Mouse (Mus musculus): Measurements from ENCODE around the gene 1110032A03Rik. TPM values are rescaled to one million over a fixed set of nuclear protein-coding genes. Genes with fewer than 3 reads are reported as not detected.

1110032A03Rik gene
- total and polyA plus RNA-seq, 2 experiments from 2014 or later = 45.9 to 65.0 TPM

DNA sequence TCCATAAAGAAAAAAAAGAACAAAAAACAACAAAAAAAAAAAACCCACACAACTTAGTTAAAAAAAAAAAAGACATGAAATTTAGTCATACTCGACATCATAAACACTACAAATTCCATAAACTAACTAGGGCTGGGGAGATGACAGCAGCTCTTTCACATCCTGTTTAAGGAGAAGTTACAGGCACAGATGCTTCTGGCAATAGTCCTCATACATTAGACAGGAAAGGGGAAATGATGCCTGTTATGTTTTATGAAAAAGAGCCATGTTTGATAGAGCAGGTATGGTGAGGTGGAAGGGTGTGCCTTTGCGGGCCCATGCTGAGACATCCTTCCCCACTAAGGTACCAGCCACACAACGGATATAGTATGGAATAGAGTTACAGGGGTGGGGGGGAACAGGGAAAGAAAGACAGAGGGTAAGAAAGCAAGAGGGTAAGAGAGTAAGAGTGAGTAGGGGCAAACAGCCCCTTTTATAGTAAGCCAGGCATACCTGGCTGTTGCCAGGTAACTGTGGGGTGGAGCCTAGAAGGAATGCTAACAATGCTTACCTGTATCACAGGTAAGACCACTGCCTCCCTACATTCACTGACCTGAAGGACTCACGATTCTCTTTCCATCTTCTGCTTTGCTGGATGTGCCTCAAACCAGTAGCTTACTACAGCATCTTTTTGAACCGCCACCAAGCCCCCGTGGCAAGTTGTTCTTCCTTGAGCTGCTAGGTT, 13.6 kb downstream of the 1110032A03Rik start:
- Histone ChIP-seq H3K4me3 (ENCODE audit: low read depth, low read length) (no peak overlapping the region), H3K27me3 (ENCODE audit: insufficient read depth, low read length) (no peaks in the 10 kb centered on the region), H3K4me2 (ENCODE audit: low read depth) (no peak overlapping the region), H3K9ac (no peak overlapping the region), H3K27ac (ENCODE audit: low read depth, low read length) (no peak overlapping the region), H3K4me1 (ENCODE audit: insufficient read depth) (0 out of 2 replicates have a peak, but pooled peaks cover under 1% of the 10 kb centered on the region), H3K9me3 (ENCODE audit: low read length) (no peaks in the 10 kb centered on the region), H3K36me3 (ENCODE audit: insufficient read depth) (peaks cover 3% of the 10 kb centered on the region; the same call in 1 of the 2 replicates)
- no peak for TF ChIP-seq CTCF (IDR thresholded peaks at IDR 0.05; ENCODE audit: low read depth)
- WGBS = 65% methylated on average over 6 of the region's 6 CpGs
- DNase-seq (no peak), ATAC-seq (no peak)

DNA sequence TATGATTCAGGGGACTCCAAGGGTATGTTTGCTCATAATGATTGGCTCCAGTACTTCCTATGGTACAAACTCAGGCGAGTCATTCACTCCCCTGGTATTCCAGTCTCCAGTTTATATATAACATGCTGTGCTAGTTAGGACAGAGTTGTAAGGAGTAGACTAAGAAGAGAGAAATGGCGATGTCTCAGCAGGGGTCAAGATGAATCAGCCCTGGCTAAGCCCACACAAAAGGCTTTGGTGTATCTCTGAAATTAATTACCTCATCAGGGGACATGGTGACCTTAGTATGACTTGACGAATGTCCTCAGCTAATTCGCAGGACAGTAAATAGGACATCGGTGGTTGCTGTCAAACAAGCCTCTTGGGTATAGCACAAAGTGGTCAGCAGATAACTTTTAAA, 18.6 kb downstream of the 1110032A03Rik start:
- Histone ChIP-seq H3K4me3 (ENCODE audit: low read depth, low read length) (no peak overlapping the region), H3K9me3 (ENCODE audit: low read length) (no peaks in the 10 kb centered on the region), H3K9ac (no peak overlapping the region), H3K4me1 (ENCODE audit: insufficient read depth) (peaks cover 8% of the 10 kb centered on the region; the same call in 1 of the 2 replicates), H3K27me3 (ENCODE audit: insufficient read depth, low read length) (no peaks in the 10 kb centered on the region), H3K4me2 (ENCODE audit: low read depth) (no peak overlapping the region), H3K36me3 (ENCODE audit: insufficient read depth) (no peaks in the 10 kb centered on the region), H3K27ac (ENCODE audit: low read depth, low read length) (no peak overlapping the region)
- no peak for ATAC-seq
- no peak for TF ChIP-seq CTCF (IDR thresholded peaks at IDR 0.05; ENCODE audit: low read depth)
- 44% methylated on average over 5 of the region's 5 CpGs for WGBS
- no peak for DNase-seq

GRCm38 (mm10) chr9:50753947-50754346, 21.4 kb downstream of the 1110032A03Rik start:
- H3K4me2 ChIP-seq (ENCODE audit: low read depth) = no peak overlapping the region
- H3K4me1 ChIP-seq (ENCODE audit: insufficient read depth) = peaks cover 8% of the 10 kb centered on the region; the same call in 1 of the 2 replicates
- DNase-seq (no peak), ATAC-seq (no peak)
- no peaks in the 10 kb centered on the region for H3K27me3 ChIP-seq (ENCODE audit: insufficient read depth, low read length)
- no peak for TF ChIP-seq CTCF (IDR thresholded peaks at IDR 0.05; ENCODE audit: low read depth)
- H3K9me3 ChIP-seq (ENCODE audit: low read length) = no peaks in the 10 kb centered on the region
- H3K9ac ChIP-seq = no peak overlapping the region
- no peak overlapping the region for H3K4me3 ChIP-seq (ENCODE audit: low read depth, low read length)
- 65% methylated on average over 7 of the region's 7 CpGs for WGBS
- no peaks in the 10 kb centered on the region for H3K36me3 ChIP-seq (ENCODE audit: insufficient read depth)
- no peak overlapping the region for H3K27ac ChIP-seq (ENCODE audit: low read depth, low read length)

DNA sequence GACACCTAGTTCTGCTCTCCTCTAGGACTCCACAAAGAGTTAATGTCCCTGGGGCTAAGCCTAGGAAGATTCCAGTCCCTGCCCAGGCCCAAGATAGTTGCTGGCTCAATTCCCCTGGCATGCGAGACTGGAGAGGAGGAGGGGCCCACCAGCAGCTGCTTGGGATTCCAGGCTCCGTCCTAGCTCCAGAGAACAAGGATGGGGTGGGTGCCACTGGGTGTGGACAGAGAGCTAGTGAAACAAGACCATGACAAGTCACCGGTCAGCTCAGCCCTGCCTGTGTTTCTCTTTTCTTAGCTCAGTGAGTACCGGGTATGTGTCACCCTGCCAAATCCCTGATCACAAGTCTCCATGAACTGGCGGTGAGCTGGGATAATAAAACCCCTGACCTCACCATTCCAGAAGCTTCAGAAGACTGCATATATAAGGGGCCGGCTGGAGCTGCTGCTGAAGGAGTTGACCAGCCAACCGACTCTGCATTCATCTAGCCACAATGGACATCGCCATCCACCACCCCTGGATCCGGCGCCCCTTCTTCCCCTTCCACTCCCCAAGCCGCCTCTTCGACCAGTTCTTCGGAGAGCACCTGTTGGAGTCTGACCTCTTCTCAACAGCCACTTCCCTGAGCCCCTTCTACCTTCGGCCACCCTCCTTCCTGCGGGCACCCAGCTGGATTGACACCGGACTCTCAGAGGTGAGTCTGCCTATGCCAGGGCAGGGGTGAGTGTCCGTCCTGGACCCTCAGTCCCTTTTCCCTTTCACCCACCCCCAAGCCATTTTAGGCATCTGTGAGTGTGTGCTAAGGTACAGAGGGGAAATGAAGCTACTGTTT, 22.3 kb downstream of the 1110032A03Rik start:
- H3K4me2 ChIP-seq (ENCODE audit: low read depth) = 0 out of 2 replicates have a peak overlapping the region, but pooled peaks have one; percentile 10
- no peaks in the 10 kb centered on the region for H3K27me3 ChIP-seq (ENCODE audit: insufficient read depth, low read length)
- 65% methylated on average over 17 of the region's 17 CpGs for WGBS
- DNase-seq (peak; percentile 52), ATAC-seq (no peak; the same call in 1 of the 2 replicates)
- H3K27ac ChIP-seq (ENCODE audit: low read depth, low read length) = no peak overlapping the region
- H3K9me3 ChIP-seq (ENCODE audit: low read length) = no peaks in the 10 kb centered on the region
- no peak overlapping the region; the same call in 1 of the 2 replicates for H3K9ac ChIP-seq
- TF ChIP-seq CTCF (IDR thresholded peaks at IDR 0.05; ENCODE audit: low read depth) = no peak
- peaks cover 8% of the 10 kb centered on the region; the same call in 1 of the 2 replicates for H3K4me1 ChIP-seq (ENCODE audit: insufficient read depth)
- H3K4me3 ChIP-seq (ENCODE audit: low read depth, low read length) = no peak overlapping the region
- no peaks in the 10 kb centered on the region for H3K36me3 ChIP-seq (ENCODE audit: insufficient read depth)

GRCm38 (mm10) chr9:50752054-50752602, 23.2 kb downstream of the 1110032A03Rik start, which contains the start of gene Hspb2:
TSS of gene Hspb2 (minus strand) at chr9:50752354.
- 62% methylated on average over 14 of the region's 14 CpGs for WGBS
- H3K9me3 ChIP-seq (ENCODE audit: low read length) = no peaks in the 10 kb centered on the region
- no peak within 1 kb of the TSS; the same call in 1 of the 2 replicates for H3K9ac ChIP-seq
- ATAC-seq (no peak), DNase-seq (no peak)
- H3K4me2 ChIP-seq (ENCODE audit: low read depth) = 0 out of 2 replicates have a peak within 1 kb of the TSS, but pooled peaks have one; percentile 10
- no peaks in the 10 kb centered on the region for H3K27me3 ChIP-seq (ENCODE audit: insufficient read depth, low read length)
- H3K36me3 ChIP-seq (ENCODE audit: insufficient read depth) = no peaks in the 10 kb centered on the region
- H3K4me1 ChIP-seq (ENCODE audit: insufficient read depth) = peaks cover 8% of the 10 kb centered on the region; the same call in 1 of the 2 replicates
- TF ChIP-seq CTCF (IDR thresholded peaks at IDR 0.05; ENCODE audit: low read depth) = no peak
- H3K4me3 ChIP-seq (ENCODE audit: low read depth, low read length) = no peak within 1 kb of the TSS
- H3K27ac ChIP-seq (ENCODE audit: low read depth, low read length) = no peak within 1 kb of the TSS

GRCm38 (mm10) chr9:50751323-50751722, 24.0 kb downstream of the 1110032A03Rik start, which contains the start of gene Cryab:
TSS of gene Cryab (plus strand) at chr9:50751325.
- Histone ChIP-seq H3K4me3 (ENCODE audit: low read depth, low read length) (no peak within 1 kb of the TSS), H3K4me2 (ENCODE audit: low read depth) (no peak within 1 kb of the TSS), H3K9me3 (ENCODE audit: low read length) (no peaks in the 10 kb centered on the region), H3K36me3 (ENCODE audit: insufficient read depth) (no peaks in the 10 kb centered on the region), H3K4me1 (ENCODE audit: insufficient read depth) (peaks cover 8% of the 10 kb centered on the region; the same call in 1 of the 2 replicates), H3K27ac (ENCODE audit: low read depth, low read length) (no peak within 1 kb of the TSS), H3K27me3 (ENCODE audit: insufficient read depth, low read length) (no peaks in the 10 kb centered on the region), H3K9ac (no peak within 1 kb of the TSS)
- WGBS = 77% methylated on average over 22 of the region's 22 CpGs
- no peak for DNase-seq
- no peak for ATAC-seq
- no peak for TF ChIP-seq CTCF (IDR thresholded peaks at IDR 0.05; ENCODE audit: low read depth)

Measured in forebrain, postnatal 0 days (tissue).